Mouse (Mus musculus): ENCODE measurements around the gene Gm20388.

GRCm38 (mm10) chr8:121365150-121365549 is 1454.5 kb downstream of the Gm20388 start:
- TF ChIP-seq CTCF (conservative IDR thresholded peaks at IDR 0.05; ENCODE audit: insufficient read depth, insufficient read length, low read depth, low read length) (no peak), POLR2A (IDR thresholded peaks at IDR 0.05; ENCODE audit: low read depth, low read length) (no peak)

All from kidney, adult 2 months (tissue).